Mouse (Mus musculus) cerebellum, adult 9-10 months (tissue): ENCODE results near the gene Agpat2.

Source experiments
- DNase-seq: peaks from one replicate; pipeline ENCODE4 v3.0.0; 2022

Agpat2 gene

GRCm38 (mm10) chr2:26594934-26595724 lies 9.1 kb downstream of the Agpat2 start:
- DNase-seq: no peak

- DNase-seq: no peak
These were observed 9.7 kb downstream of the Agpat2 start for GRCm38 (mm10) chr2:26594461-26594933.

- DNase-seq: no peak
These were observed 10.2 kb downstream of the Agpat2 start for GRCm38 (mm10) chr2:26594022-26594346.

GRCm38 (mm10) chr2:26593211-26594021 lies 10.8 kb downstream of the Agpat2 start:
- DNase-seq: no peak

GRCm38 (mm10) chr2:26591416-26591815 lies 12.8 kb downstream of the Agpat2 start:
- no peak for DNase-seq

- no peak for DNase-seq
These were observed 13.3 kb downstream of the Agpat2 start for GRCm38 (mm10) chr2:26590962-26591361.

GRCm38 (mm10) chr2:26590282-26590681 lies 13.9 kb downstream of the Agpat2 start:
- DNase-seq: no peak

GRCm38 (mm10) chr2:26589284-26589683 lies 14.9 kb downstream of the Agpat2 start:
- no peak for DNase-seq

- DNase-seq: no peak
These were observed 15.6 kb downstream of the Agpat2 start for GRCm38 (mm10) chr2:26588573-26588972.

GRCm38 (mm10) chr2:26587044-26587405 lies 17.2 kb downstream of the Agpat2 start:
- DNase-seq: no peak

GRCm38 (mm10) chr2:26586294-26587043 lies 17.7 kb downstream of the Agpat2 start, which contains the start of gene Gm20532:
Gene Gm20532 (plus strand): TSS chr2:26586639.
- DNase-seq: peak; percentile 63

GRCm38 (mm10) chr2:26585713-26586112 lies 18.5 kb downstream of the Agpat2 start:
- peak; percentile 20 for DNase-seq

GRCm38 (mm10) chr2:26583640-26584039 lies 20.6 kb downstream of the Agpat2 start:
- no peak for DNase-seq

- DNase-seq: no peak
These were observed 21.5 kb downstream of the Agpat2 start for GRCm38 (mm10) chr2:26582741-26583140.

GRCm38 (mm10) chr2:26582203-26582602 lies 22.0 kb downstream of the Agpat2 start:
- no peak for DNase-seq

- DNase-seq: no peak
These were observed 23.5 kb downstream of the Agpat2 start for GRCm38 (mm10) chr2:26580751-26581150.

- DNase-seq: no peak
These were observed 24.5 kb downstream of the Agpat2 start, which contains the start of gene Egfl7 for GRCm38 (mm10) chr2:26579714-26580113. Gene Egfl7 (plus strand): TSS chr2:26580014.

- DNase-seq: no peak
These were observed 25.8 kb downstream of the Agpat2 start for GRCm38 (mm10) chr2:26578369-26578768.

- no peak for DNase-seq
These were observed 27.8 kb downstream of the Agpat2 start for GRCm38 (mm10) chr2:26576462-26576861.

GRCm38 (mm10) chr2:26575865-26576264 lies 28.4 kb downstream of the Agpat2 start:
- DNase-seq: no peak

- no peak for DNase-seq
These were observed 28.8 kb downstream of the Agpat2 start for GRCm38 (mm10) chr2:26575378-26575777.

- no peak for DNase-seq
These were observed 29.4 kb downstream of the Agpat2 start for GRCm38 (mm10) chr2:26574862-26575261.

- no peak for DNase-seq
These were observed 30.4 kb downstream of the Agpat2 start for GRCm38 (mm10) chr2:26573807-26574206.
